Mouse (Mus musculus): ENCODE measurements around the gene Sp8. TPM values are rescaled to one million over a fixed set of nuclear protein-coding genes. Genes with fewer than 3 reads are reported as not detected.
A peak's percentile ranks its signal among the peaks of the same experiment; 100 is the strongest.

The Sp8 gene
- polyA plus RNA-seq, 1 experiment from 2014 or later, result not detected

DNA sequence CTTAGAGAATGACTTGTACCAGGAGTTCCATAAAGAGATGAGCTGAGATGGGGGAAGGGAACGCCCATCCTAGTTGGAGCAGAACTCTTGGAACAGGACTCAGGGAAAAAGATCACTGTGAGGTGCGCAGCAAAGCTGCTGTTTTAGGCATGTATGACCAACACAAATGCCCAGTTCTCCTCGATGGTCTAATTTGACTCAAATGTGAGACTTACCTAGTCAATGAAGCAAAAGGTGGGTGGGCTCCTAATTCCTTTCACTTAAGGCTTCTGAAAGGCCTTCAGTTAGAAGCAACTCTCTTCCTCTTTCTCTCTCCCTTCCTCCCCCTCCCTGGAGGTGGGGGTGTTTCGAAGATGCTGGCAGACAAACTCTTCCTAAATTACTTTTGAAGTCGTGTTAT is 6.7 kb upstream of the Sp8 start:
- Histone ChIP-seq H3K27me3 (replicated peaks; ENCODE audit: control insufficient read depth, insufficient read depth, low read length) (peaks cover 91% of the 10 kb centered on the region), H3K27ac (ENCODE audit: low read depth) (no peak overlapping the region), H3K4me1 (replicated peaks; ENCODE audit: control insufficient read depth, insufficient read depth, low read length) (0 out of 2 replicates have a peak, but pooled peaks cover 2% of the 10 kb centered on the region), H3K36me3 (ENCODE audit: control insufficient read depth, insufficient read depth, low read length) (no peaks in the 10 kb centered on the region), H3K4me2 (ENCODE audit: low read length) (no peak overlapping the region), H3K9me3 (ENCODE audit: control insufficient read depth, low read length) (no peaks in the 10 kb centered on the region), H3K9ac (ENCODE audit: low read length) (no peak overlapping the region), H3K4me3 (ENCODE audit: low read depth, low read length) (no peak overlapping the region)
- ATAC-seq (replicated peaks; ENCODE audit: low FRiP score, low TSS enrichment, low read depth), result no peak
- WGBS, result 4% methylated on average over 5 of the region's 5 CpGs
- no peak for DNase-seq (ENCODE audit: low spot score)

DNA sequence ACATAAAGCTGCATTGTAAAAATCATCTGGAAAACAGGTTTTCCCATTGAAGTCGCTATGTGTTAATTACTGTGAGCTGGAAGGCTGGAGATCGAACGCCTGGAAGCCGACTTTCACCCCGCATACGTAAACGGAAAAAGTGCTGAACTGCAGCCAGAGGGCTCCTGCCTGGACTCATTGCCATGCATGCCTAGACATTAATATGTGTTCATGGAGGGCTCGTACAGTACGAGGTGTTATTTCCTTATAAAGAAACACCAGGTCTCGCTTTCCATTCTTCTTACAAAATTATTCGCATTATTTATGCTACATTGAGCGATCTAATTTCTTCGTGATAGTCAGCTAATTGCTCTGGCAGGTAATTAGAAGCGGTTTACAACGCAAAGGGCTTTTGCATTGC is 5.8 kb upstream of the Sp8 start:
- no peaks in the 10 kb centered on the region for H3K36me3 ChIP-seq (ENCODE audit: control insufficient read depth, insufficient read depth, low read length)
- no peak for DNase-seq (ENCODE audit: low spot score)
- no peak overlapping the region for H3K4me2 ChIP-seq (ENCODE audit: low read length)
- H3K4me1 ChIP-seq (replicated peaks; ENCODE audit: control insufficient read depth, insufficient read depth, low read length), result 0 out of 2 replicates have a peak, but pooled peaks cover 2% of the 10 kb centered on the region
- peaks cover 97% of the 10 kb centered on the region for H3K27me3 ChIP-seq (replicated peaks; ENCODE audit: control insufficient read depth, insufficient read depth, low read length)
- no peak overlapping the region for H3K9ac ChIP-seq (ENCODE audit: low read length)
- no peaks in the 10 kb centered on the region for H3K9me3 ChIP-seq (ENCODE audit: control insufficient read depth, low read length)
- H3K4me3 ChIP-seq (ENCODE audit: low read depth, low read length), result no peak overlapping the region
- no peak for ATAC-seq (replicated peaks; ENCODE audit: low FRiP score, low TSS enrichment, low read depth)
- no peak overlapping the region for H3K27ac ChIP-seq (ENCODE audit: low read depth)
- WGBS, result 2% methylated on average over 15 of the region's 15 CpGs

- WGBS, result 3% methylated on average over 12 of the region's 12 CpGs
- ATAC-seq (replicated peaks; ENCODE audit: low FRiP score, low TSS enrichment, low read depth) (no peak), DNase-seq (ENCODE audit: low spot score) (no peak)
- H3K4me1 ChIP-seq (replicated peaks; ENCODE audit: control insufficient read depth, insufficient read depth, low read length), result 0 out of 2 replicates have a peak, but pooled peaks cover 2% of the 10 kb centered on the region
- peaks cover 99% of the 10 kb centered on the region for H3K27me3 ChIP-seq (replicated peaks; ENCODE audit: control insufficient read depth, insufficient read depth, low read length)
- H3K9ac ChIP-seq (ENCODE audit: low read length), result no peak overlapping the region
- H3K4me3 ChIP-seq (ENCODE audit: low read depth, low read length), result no peak overlapping the region
- H3K9me3 ChIP-seq (ENCODE audit: control insufficient read depth, low read length), result no peaks in the 10 kb centered on the region
- no peak overlapping the region for H3K4me2 ChIP-seq (ENCODE audit: low read length)
- no peaks in the 10 kb centered on the region for H3K36me3 ChIP-seq (ENCODE audit: control insufficient read depth, insufficient read depth, low read length)
- no peak overlapping the region for H3K27ac ChIP-seq (ENCODE audit: low read depth)
Observed at GRCm38 (mm10) chr12:118840861-118841260, 5.3 kb upstream of the Sp8 start.

GRCm38 (mm10) chr12:118841381-118841922 is 4.7 kb upstream of the Sp8 start:
- Histone ChIP-seq H3K9ac (ENCODE audit: low read length) (no peak overlapping the region), H3K4me3 (ENCODE audit: low read depth, low read length) (no peak overlapping the region), H3K9me3 (ENCODE audit: control insufficient read depth, low read length) (no peaks in the 10 kb centered on the region), H3K27me3 (replicated peaks; ENCODE audit: control insufficient read depth, insufficient read depth, low read length) (peaks cover 99% of the 10 kb centered on the region), H3K4me1 (replicated peaks; ENCODE audit: control insufficient read depth, insufficient read depth, low read length) (peaks cover 3% of the 10 kb centered on the region; the same call in 1 of the 2 replicates), H3K4me2 (ENCODE audit: low read length) (no peak overlapping the region), H3K36me3 (ENCODE audit: control insufficient read depth, insufficient read depth, low read length) (no peaks in the 10 kb centered on the region), H3K27ac (ENCODE audit: low read depth) (no peak overlapping the region)
- no peak for ATAC-seq (replicated peaks; ENCODE audit: low FRiP score, low TSS enrichment, low read depth)
- DNase-seq (ENCODE audit: low spot score), result no peak
- WGBS, result 5% methylated on average over 5 of the region's 5 CpGs

DNA sequence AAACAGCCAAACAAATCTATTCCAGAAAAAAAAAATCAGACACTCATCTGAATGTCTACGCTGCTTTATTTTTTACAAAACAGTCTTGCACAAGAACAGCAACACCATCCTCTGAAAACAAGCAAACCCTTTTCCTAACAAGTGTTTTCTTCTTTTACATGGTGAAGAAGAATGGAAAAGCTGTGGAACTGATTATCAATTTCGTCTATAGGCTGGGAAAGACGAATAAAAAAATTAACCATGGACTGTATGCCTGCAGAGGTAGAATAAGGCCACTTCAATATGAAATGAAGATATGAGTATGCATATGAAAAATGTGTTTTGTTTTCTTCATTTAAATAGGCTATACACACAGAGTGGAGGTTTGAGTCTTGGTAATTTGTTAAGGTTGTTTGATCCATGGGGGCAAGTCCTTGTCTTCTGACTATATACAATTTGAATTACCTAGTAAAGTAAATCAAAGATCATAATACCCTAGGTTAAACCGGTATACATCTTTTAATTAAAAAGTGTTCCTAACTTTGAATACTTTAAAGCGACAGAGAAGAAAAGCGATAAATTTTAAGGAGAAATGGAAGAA is 4.1 kb upstream of the Sp8 start:
- WGBS, result 10% methylated on average over 6 of the region's 6 CpGs
- ATAC-seq (replicated peaks; ENCODE audit: low FRiP score, low TSS enrichment, low read depth), result no peak

GRCm38 (mm10) chr12:118842671-118843411 is 3.3 kb upstream of the Sp8 start:
- H3K4me1 ChIP-seq (replicated peaks; ENCODE audit: control insufficient read depth, insufficient read depth, low read length), result peaks cover 6% of the 10 kb centered on the region; the same call in 1 of the 2 replicates
- H3K9ac ChIP-seq (ENCODE audit: low read length), result no peak overlapping the region
- H3K27me3 ChIP-seq (replicated peaks; ENCODE audit: control insufficient read depth, insufficient read depth, low read length), result peaks cover 99% of the 10 kb centered on the region
- ATAC-seq (replicated peaks; ENCODE audit: low FRiP score, low TSS enrichment, low read depth) (no peak), DNase-seq (ENCODE audit: low spot score) (peak; percentile 72)
- H3K4me3 ChIP-seq (ENCODE audit: low read depth, low read length), result no peak overlapping the region
- no peaks in the 10 kb centered on the region for H3K36me3 ChIP-seq (ENCODE audit: control insufficient read depth, insufficient read depth, low read length)
- H3K4me2 ChIP-seq (ENCODE audit: low read length), result no peak overlapping the region
- whole genome bisulfite sequencing, result under 1% methylated on average over 33 of the region's 33 CpGs
- no peak overlapping the region for H3K27ac ChIP-seq (ENCODE audit: low read depth)
- no peaks in the 10 kb centered on the region for H3K9me3 ChIP-seq (ENCODE audit: control insufficient read depth, low read length)

More for the DNA sequence above, 4.1 kb upstream of the Sp8 start:
- Histone ChIP-seq H3K9ac (ENCODE audit: low read length) (no peak overlapping the region), H3K27ac (ENCODE audit: low read depth) (no peak overlapping the region), H3K36me3 (ENCODE audit: control insufficient read depth, insufficient read depth, low read length) (no peaks in the 10 kb centered on the region), H3K4me3 (ENCODE audit: low read depth, low read length) (no peak overlapping the region), H3K9me3 (ENCODE audit: control insufficient read depth, low read length) (no peaks in the 10 kb centered on the region), H3K4me2 (ENCODE audit: low read length) (no peak overlapping the region), H3K4me1 (replicated peaks; ENCODE audit: control insufficient read depth, insufficient read depth, low read length) (peaks cover 8% of the 10 kb centered on the region; the same call in 1 of the 2 replicates), H3K27me3 (replicated peaks; ENCODE audit: control insufficient read depth, insufficient read depth, low read length) (peaks cover 99% of the 10 kb centered on the region)
- DNase-seq (ENCODE audit: low spot score), result no peak

DNA sequence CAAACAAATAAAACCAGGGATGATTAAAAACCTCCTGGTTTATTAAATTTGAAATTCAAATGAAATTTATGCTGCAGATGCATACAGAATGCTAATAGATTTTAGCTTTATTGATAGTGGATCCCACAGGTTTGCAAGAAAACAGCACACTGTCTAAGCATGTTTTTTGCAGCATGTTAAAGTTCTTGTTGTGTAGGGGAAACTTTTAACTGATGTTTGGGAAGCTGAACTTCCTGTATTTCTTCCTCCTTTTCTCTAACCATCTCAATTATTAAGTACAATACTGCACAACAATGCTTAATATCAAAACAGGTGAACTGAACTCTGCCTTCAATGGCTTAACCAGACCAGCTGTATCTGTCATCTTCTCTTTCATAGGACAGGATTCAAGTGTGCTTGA is 2.0 kb upstream of the Sp8 start:
- no peak overlapping the region for H3K4me2 ChIP-seq (ENCODE audit: low read length)
- H3K36me3 ChIP-seq (ENCODE audit: control insufficient read depth, insufficient read depth, low read length), result no peaks in the 10 kb centered on the region
- no peak for ATAC-seq (replicated peaks; ENCODE audit: low FRiP score, low TSS enrichment, low read depth)
- H3K27me3 ChIP-seq (replicated peaks; ENCODE audit: control insufficient read depth, insufficient read depth, low read length), result peaks cover 99% of the 10 kb centered on the region
- no peak for DNase-seq (ENCODE audit: low spot score)
- H3K4me3 ChIP-seq (ENCODE audit: low read depth, low read length), result no peak overlapping the region
- H3K27ac ChIP-seq (ENCODE audit: low read depth), result no peak overlapping the region
- no peak overlapping the region for H3K9ac ChIP-seq (ENCODE audit: low read length)
- H3K4me1 ChIP-seq (replicated peaks; ENCODE audit: control insufficient read depth, insufficient read depth, low read length), result peaks cover 6% of the 10 kb centered on the region; the same call in 1 of the 2 replicates
- H3K9me3 ChIP-seq (ENCODE audit: control insufficient read depth, low read length), result no peaks in the 10 kb centered on the region

- WGBS, result 13% methylated on average over 3 of the region's 3 CpGs
- Histone ChIP-seq H3K9me3 (ENCODE audit: control insufficient read depth, low read length) (no peaks in the 10 kb centered on the region), H3K4me1 (replicated peaks; ENCODE audit: control insufficient read depth, insufficient read depth, low read length) (peaks cover 6% of the 10 kb centered on the region; the same call in 1 of the 2 replicates), H3K27ac (ENCODE audit: low read depth) (no peak overlapping the region), H3K36me3 (ENCODE audit: control insufficient read depth, insufficient read depth, low read length) (no peaks in the 10 kb centered on the region), H3K4me3 (ENCODE audit: low read depth, low read length) (no peak overlapping the region), H3K9ac (ENCODE audit: low read length) (no peak overlapping the region), H3K4me2 (ENCODE audit: low read length) (no peak overlapping the region), H3K27me3 (replicated peaks; ENCODE audit: control insufficient read depth, insufficient read depth, low read length) (peaks cover 98% of the 10 kb centered on the region)
- ATAC-seq (replicated peaks; ENCODE audit: low FRiP score, low TSS enrichment, low read depth) (no peak), DNase-seq (ENCODE audit: low spot score) (no peak)
Observed at GRCm38 (mm10) chr12:118844841-118845240, 1.3 kb upstream of the Sp8 start.
